Mouse (Mus musculus) urinary bladder, postnatal 14 days (tissue): ENCODE data around the gene Gdf11.

Experiments used
- DNase-seq: peaks from one replicate; pipeline ENCODE4 v3.0.0; 2021; ENCODE audit warnings: low spot score

Gene Gdf11

DNA sequence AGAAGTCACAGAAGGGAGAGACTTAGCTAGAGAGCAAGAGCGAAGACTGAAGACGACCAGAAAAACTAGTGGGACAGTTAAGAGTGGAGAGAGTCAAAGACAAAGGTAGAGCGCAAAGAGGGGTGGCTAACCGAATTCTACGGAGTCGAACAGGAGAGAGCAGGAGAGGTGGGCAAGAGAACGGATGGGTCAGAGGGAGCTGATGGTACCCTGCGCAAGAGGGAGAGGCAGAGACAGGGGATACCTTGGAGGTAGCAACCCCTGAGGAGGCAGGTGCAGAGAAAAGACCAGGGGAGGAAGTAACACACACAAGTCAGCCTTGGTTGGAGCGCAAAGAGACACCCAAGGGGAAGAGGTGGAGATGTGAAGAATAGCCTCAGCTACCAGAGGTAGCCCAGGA lies 728 bp upstream of the Gdf11 start:
- DNase-seq, result no peak

DNA sequence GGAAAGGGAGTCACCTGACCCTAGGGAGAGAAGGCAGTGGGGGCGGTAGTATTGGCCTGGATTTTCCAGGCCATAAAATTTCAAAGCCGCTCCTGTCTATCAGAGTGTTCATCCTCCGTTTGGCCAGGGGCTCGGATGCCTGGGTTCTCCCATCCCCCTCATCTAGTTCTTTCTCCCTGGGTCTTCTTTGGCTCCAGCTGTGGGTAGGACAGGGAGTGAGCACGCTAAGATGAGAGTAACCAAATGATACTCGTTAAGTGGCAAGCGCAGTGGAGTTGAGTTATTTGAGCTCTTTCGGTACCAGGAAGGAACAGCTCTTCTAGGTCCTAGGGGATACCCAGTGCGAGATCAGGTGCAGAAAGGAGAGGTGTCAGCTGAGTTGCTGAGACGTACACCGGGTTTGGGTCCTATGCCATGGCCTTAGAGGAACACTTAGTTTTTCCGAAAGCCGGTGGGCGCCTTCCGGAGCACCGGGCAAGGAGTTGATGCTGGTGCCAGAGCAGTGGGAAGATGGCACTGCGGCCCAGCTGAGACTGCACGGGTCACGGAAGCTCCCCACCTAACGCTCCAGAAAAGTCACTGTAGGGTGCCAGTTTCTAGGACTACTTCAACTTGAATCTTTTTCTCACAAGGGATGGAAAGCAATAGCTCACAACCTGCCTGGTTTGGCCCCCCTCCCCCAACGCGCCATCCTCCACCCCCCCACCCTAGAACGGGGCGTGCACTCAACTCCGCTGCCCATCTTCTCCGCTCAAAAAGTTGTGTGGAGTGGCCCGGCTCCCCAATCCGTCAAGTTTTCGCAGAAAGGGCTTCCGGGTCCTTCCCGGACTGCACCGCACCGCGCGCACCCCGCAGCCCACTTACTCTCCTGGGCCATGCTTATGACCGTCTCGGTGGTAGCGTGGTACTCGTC lies 879 bp downstream of the Gdf11 start:
- DNase-seq, result no peak

DNA sequence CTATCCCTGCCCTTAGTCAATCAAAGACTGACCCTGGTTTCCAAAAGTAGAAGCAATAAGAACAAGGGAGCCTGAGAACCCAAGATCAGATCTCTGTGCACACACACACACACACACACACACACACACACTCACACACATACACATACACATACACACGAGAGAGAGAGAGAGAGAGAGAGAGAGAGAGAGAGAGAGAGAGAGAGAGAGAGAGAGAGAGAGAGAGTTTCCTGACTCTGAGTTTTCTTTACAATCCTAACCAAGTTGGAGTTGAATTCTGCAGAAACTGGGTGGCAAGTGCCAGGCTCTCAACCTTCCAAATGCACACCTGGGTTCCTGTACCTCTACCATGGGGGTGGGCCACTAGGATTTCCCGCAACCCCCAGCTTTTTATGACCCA lies 1.7 kb downstream of the Gdf11 start:
- DNase-seq, result no peak

DNA sequence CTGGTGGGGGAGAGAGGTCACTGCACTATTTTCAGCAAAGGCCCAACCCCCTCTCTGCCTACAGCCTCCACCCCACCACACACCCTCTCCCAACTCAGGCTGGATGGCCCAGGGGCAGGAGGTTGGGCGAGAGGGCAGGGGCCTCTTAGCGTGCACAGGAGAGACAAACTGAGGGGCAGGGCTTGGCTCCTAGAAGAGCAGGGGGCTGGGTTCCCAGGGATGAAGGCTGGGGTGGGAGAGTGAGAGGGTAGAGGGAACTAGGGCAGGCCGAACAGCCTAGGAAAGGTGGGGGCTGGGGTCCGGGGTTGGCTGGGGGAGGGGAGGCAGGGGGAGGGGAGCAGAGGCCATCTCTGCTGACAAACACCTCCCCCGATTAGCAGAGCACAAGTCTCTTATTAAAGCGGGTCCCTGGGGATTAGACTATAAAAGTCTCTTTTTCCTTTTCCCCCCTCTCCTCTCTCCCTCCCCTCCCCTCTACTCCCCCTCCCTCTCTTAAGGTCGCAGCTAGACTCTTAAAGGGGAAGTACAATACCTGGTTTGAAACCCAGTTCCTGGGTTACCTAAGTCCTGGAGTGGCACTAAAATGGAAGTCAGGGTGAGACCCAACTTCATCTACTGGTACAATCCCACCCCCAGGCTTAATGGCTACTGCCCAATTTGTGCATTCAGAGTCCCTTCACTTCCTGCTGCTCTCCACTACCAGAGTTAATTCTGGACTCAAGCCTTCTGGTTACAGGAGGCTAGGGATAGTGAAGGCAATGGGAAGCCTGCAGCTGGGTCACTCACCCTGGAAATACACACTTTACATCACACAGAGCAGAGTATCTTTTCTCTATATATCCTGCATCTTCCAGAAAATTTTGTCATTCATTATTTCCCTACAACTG lies 2.3 kb downstream of the Gdf11 start:
- no peak for DNase-seq

DNA sequence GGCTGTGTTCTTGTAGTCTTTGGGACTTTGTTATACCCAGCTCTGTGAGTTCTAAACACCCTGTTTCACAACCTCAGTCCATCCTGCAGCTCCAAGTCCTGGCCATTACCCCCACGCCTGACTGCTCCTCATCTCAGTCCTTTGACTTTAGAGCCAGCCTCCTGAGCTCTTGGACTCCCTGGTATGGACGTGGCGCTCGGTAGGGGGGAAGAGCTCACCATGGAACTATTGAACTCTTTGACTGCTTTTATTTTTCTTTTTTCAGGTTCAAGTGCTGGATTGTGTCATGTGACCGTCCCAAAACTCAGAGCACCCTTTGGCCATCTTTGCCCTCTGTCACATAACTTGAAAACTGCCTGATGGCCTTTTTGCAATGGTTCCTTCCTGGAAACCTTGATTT lies 9.5 kb downstream of the Gdf11 start:
- DNase-seq, result no peak

DNA sequence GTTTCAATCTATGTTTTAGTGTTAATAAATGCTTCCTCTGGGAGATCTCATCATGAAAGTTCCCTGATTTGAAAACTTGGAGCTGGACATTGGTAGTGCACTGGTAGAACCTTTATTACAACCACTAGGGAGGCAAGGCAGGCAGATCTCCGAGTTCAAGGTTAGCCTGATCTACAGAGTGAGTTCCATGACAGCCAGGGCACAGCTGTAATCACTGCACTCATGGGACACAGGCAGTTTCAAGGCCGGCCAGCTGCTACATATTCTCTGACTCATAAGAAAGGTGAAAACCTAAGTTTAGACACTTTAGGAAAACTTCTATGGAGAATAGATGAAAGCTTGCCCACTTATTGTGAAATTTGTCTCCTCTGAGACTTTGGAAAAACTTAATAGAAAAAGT lies 12.7 kb downstream of the Gdf11 start:
- DNase-seq, result no peak

DNA sequence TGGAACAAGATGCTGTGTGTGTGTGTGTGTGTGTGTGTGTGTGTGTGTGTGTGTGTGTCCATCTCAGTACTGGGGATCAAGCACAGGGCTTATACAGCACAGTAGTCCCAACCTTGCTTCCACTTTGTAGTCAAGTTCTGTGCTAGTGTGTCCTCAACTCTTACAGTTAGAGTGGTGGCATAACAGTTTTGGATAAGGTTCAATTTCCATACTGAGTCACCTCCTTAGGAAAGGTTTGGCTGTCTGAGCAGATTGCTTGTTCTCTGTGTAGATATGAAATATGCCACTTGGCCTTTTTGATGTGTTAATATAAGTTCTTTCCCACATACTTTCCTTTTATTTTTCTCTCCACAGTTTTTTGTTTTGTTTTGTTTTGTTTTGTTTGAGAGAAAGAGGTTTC lies 13.2 kb downstream of the Gdf11 start:
- no peak for DNase-seq

DNA sequence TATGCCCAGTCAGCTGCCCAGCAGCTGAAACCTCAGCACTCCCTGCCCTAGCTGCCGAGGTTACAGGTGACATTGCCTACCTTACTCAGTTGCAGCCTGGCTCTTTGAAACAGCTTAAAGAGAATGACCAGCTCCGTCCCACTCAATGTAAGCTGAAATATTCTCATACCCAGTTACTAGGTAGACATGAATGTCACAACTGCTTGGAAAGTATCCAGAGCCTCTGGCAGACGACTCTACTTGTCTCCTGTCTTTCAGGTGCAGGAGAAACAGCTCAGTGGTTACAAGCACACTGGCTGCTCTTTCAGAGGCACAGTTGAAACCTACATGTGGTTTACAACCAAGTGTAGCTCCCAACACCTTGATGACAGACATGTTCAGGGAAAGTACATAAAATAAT lies 21.2 kb downstream of the Gdf11 start:
- DNase-seq, result no peak

DNA sequence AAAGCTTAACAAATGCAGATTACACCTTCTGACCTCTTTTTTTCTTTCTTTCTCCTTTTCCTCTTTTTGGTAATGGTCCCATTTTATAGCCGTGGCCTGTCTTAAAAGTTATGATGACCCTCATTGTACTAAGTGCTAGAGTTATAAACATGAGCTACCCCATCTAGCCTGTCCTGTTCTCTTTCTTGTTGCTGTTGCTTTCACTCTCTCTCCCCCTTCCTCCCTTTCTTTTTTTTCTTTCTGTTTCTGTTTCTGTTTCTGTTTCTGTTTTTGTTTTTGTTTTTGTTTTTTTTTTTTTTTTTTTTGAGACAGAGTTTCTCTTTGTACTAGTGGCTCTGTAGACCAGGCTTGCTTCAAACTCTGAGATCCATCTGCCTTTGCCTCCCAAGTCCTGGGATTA lies 25.0 kb downstream of the Gdf11 start:
- no peak for DNase-seq

DNA sequence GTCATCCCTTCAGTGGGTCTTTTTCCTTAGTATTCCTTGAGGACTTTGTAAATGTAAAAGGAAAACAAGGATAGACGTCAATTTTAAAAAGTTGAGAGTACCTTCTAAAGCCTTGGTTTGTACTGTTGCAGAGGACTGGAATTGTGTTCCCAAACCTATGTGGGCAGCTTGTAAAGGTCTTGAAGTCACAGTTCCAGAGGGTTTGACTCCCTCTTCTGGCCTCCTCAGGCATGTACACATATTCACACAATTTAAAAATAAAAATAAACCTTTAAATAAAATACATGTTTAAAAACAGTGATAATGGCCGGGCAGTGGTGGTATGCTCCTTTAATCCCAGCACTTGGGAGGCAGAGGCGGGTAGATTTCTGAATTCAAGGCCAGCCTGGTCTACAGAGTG lies 25.5 kb downstream of the Gdf11 start:
- DNase-seq, result no peak

DNA sequence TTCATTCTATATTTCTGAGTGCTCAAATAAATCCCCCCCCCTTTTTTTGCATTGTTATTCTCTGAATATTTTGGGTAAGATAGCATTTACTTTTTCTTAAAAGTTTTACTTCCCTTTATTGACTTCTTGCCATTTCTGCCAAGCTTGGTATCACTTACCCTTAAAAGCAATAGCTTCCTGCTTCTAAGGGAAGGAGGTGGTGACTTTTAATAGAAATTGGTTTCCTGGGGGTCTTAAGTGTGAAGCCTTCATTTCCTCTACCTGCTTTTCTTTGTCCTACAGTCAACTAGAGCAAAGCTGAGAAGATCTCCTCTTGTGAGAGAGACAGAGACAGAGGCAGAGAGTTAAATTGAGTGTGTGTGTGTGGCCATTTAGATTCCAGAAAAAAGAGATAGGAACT lies 30.3 kb downstream of the Gdf11 start:
- no peak for DNase-seq

DNA sequence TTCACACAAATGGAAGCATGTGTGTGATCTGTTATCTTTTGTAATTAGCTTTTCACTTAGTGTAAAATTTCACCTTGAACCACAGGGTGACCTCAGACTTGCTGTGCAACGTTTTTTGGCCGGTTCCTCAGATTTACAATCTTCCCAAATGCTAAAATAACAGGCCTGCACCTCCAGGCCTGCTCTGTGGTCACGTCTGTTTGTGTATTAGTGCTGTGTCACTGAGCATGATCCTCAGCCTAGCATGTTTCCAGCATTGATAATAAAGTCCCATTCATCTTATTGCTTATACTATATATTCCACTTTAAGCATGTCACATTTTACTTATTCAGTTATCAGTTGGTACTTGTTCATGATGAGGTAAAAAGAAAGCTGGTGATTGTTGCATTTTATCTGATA lies 41.2 kb downstream of the Gdf11 start:
- DNase-seq, result no peak

DNA sequence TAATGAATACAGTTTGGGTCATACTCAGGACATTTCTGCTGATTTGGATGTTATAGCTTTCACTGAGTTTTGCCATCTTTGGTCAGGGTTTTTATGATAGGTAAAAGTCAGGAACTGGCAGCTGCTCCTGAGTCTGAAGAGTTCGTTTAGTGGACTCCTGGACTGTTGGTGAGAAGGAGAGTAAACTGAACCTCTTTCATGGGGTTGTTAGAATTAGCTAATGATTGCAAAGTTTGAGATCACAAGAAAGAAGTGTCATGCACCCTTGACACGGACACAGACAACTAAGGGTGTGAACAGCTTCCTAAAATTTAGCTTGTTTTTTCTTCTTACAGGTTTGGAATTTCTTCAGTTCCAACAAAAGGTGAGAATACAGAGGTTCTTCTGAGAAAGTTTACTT lies 43.1 kb downstream of the Gdf11 start:
- DNase-seq, result no peak

DNA sequence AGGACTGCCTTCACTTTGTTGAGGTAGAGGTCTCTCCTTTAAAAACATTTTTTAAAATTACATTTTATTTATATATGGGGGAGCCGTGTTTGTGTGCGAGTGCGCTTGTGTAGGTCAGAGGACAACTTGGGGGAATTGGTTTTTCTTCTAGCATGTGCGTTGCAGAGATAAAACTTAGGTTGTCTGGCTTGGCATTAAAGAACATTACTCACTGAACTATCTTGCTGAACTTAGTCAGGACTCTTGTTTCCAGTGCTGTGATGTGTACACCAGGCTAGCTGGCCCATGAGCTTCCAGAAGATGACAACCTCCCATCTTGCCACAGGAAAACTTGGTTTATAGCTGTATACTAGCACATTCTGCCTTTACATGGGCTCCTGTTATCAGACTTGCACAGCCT lies 44.9 kb downstream of the Gdf11 start:
- no peak for DNase-seq

DNA sequence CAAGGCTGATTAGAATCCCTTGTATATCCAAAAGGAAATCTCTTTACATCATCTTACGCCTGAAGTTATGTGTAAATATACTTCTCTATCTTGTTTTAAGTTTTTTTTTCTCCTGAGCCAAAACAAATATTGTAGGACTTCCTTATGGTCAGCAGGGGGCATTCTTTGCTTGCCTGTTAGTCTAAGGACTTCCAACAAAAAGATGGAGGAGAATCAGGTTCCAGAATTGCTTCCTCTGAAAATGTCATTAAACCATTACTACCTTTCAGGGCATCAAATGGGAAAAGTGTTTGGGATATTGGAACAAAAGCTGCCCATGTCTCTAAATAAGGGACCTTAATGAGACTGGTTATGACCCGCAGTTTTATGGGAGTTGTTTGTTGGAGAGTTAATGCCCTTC lies 46.0 kb downstream of the Gdf11 start:
- no peak for DNase-seq

DNA sequence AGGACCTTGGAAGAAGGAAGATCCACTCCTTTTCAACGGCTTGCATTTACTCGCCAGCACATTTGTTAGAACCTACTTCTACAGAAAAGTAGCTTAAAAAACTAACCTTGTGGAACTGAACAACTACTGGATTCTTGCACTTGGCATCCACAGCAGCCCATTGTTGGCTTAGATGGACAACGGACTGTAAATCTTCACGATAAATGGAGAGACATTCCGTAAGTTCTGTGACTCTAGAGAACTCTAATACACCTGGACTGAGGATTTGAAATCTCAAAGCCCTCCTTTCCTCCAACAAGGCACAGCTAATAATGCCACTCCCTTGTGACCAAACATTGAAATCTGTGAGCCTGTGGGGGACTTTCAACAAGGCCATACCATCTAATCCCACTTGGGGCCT lies 48.3 kb downstream of the Gdf11 start:
- no peak for DNase-seq

DNA sequence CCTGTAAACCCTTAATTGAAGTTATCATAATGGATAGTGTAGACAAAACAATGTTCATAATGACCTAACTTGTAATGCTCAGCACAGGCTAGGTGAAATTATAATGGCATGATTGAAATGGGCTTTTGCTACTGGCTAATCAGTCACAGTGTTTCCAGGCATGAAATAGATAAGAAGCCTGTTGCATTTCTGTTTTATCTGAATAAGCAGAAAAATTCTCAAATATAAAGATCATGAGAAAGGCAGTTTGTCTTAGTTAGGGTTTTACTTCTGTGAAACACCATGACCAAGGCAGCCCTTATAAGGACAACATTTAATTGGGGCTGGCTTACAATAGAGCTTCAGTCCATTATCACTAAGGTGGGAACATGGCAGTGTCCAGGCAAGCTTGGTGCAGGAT lies 50.9 kb downstream of the Gdf11 start:
- no peak for DNase-seq

DNA sequence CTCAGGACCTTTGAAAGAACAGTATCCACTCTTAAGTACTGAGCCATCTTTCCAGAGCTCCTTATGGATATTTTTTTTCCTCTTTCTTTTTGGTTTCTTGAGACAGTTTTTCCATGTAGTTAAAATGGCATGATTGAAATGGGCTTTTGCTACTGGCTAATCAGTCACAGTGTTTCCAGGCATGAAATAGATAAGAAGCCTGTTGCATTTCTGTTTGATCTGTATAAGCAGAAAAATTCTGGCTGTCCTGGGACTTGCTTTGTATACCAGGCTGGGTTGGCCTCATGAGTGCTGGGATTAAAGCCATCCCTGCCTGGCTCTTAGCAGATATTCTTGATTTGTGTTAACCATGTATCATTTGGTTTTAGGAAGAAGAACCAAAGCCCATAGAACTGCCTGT lies 52.1 kb downstream of the Gdf11 start:
- DNase-seq, result no peak

DNA sequence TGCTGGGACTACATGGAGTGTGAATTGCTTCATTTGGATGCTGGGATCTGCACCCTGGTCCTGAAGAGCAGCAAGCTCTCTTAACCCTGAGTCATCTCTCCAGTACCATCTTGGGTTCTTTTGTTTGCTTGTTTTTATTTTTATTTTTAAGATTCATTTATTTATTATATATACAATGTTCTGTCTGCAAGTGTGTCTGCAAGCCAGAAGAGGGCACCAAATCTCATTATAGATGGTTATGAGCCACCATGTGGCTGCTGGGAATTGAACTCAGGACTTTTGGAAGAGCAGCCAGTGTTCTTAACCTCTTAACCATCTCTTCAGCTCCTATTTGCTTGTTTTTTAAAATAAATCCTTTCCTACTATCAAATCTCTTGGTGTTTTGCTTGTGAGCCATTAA lies 54.1 kb downstream of the Gdf11 start:
- DNase-seq, result no peak
